Mouse (Mus musculus): Measurements from ENCODE around the gene AI661453. TPM values are rescaled to one million over a fixed set of nuclear protein-coding genes. Genes with fewer than 3 reads are reported as not detected.

AI661453 gene
- polyA plus RNA-seq, 1 experiment from 2014 or later: 0.05 TPM

- Histone ChIP-seq H3K27ac (ENCODE audit: low read depth, low read length) (no peak within 1 kb of the TSS), H3K9ac (ENCODE audit: low read length) (peak within 1 kb of the TSS; percentile 26; the same call in 1 of the 2 replicates), H3K36me3 (ENCODE audit: control insufficient read depth, insufficient read depth, low read length) (no peaks in the 10 kb centered on the region), H3K4me1 (ENCODE audit: control insufficient read depth, insufficient read depth, low read length) (peaks cover 4% of the 10 kb centered on the region; the same call in 1 of the 2 replicates), H3K4me2 (ENCODE audit: low read depth) (peak within 1 kb of the TSS; percentile 59), H3K9me3 (ENCODE audit: control insufficient read depth, low read length) (no peaks in the 10 kb centered on the region), H3K4me3 (ENCODE audit: low read depth, low read length) (peak within 1 kb of the TSS; percentile 27), H3K27me3 (ENCODE audit: control insufficient read depth, insufficient read depth, low read length) (peaks cover 37% of the 10 kb centered on the region)
- no peak for DNase-seq (ENCODE audit: low spot score)
- WGBS: 2% methylated on average over 22 of the region's 25 CpGs
- no peak for ATAC-seq (ENCODE audit: insufficient read depth, low FRiP score, low TSS enrichment)
These were observed 612 bp downstream of the AI661453 start, which contains the start of gene 1700001C19Rik for GRCm38 (mm10) chr17:47436907-47437547. Gene 1700001C19Rik (minus strand): TSS chr17:47437376.

- Histone ChIP-seq H3K9me3 (ENCODE audit: control insufficient read depth, low read length) (no peaks in the 10 kb centered on the region), H3K27ac (ENCODE audit: low read depth, low read length) (no peak overlapping the region), H3K36me3 (ENCODE audit: control insufficient read depth, insufficient read depth, low read length) (no peaks in the 10 kb centered on the region), H3K9ac (ENCODE audit: low read length) (no peak overlapping the region), H3K27me3 (ENCODE audit: control insufficient read depth, insufficient read depth, low read length) (peaks cover 37% of the 10 kb centered on the region), H3K4me2 (ENCODE audit: low read depth) (no peak overlapping the region), H3K4me3 (ENCODE audit: low read depth, low read length) (no peak overlapping the region), H3K4me1 (ENCODE audit: control insufficient read depth, insufficient read depth, low read length) (peaks cover 4% of the 10 kb centered on the region; the same call in 1 of the 2 replicates)
- no peak for DNase-seq (ENCODE audit: low spot score)
- WGBS: 79% methylated on average over 6 of the region's 6 CpGs
- no peak for ATAC-seq (ENCODE audit: insufficient read depth, low FRiP score, low TSS enrichment)
These were observed 2.2 kb downstream of the AI661453 start for GRCm38 (mm10) chr17:47438611-47439010.

- H3K27me3 ChIP-seq (ENCODE audit: control insufficient read depth, insufficient read depth, low read length): peaks cover 37% of the 10 kb centered on the region
- no peak overlapping the region for H3K9ac ChIP-seq (ENCODE audit: low read length)
- no peaks in the 10 kb centered on the region for H3K9me3 ChIP-seq (ENCODE audit: control insufficient read depth, low read length)
- ATAC-seq (ENCODE audit: insufficient read depth, low FRiP score, low TSS enrichment): no peak
- H3K4me3 ChIP-seq (ENCODE audit: low read depth, low read length): no peak overlapping the region
- no peaks in the 10 kb centered on the region for H3K36me3 ChIP-seq (ENCODE audit: control insufficient read depth, insufficient read depth, low read length)
- H3K4me1 ChIP-seq (ENCODE audit: control insufficient read depth, insufficient read depth, low read length): peaks cover 4% of the 10 kb centered on the region; the same call in 1 of the 2 replicates
- DNase-seq (ENCODE audit: low spot score): no peak
- 38% methylated on average over 9 of the region's 9 CpGs for WGBS
- no peak overlapping the region for H3K4me2 ChIP-seq (ENCODE audit: low read depth)
- no peak overlapping the region for H3K27ac ChIP-seq (ENCODE audit: low read depth, low read length)
These were observed 3.1 kb downstream of the AI661453 start for GRCm38 (mm10) chr17:47439396-47440028.

- no peaks in the 10 kb centered on the region for H3K9me3 ChIP-seq (ENCODE audit: control insufficient read depth, low read length)
- 7% methylated on average over 9 of the region's 9 CpGs for WGBS
- no peak overlapping the region for H3K27ac ChIP-seq (ENCODE audit: low read depth, low read length)
- peaks cover 35% of the 10 kb centered on the region for H3K27me3 ChIP-seq (ENCODE audit: control insufficient read depth, insufficient read depth, low read length)
- no peak overlapping the region for H3K4me3 ChIP-seq (ENCODE audit: low read depth, low read length)
- no peak overlapping the region for H3K9ac ChIP-seq (ENCODE audit: low read length)
- peak; percentile 21 for DNase-seq (ENCODE audit: low spot score)
- H3K36me3 ChIP-seq (ENCODE audit: control insufficient read depth, insufficient read depth, low read length): no peaks in the 10 kb centered on the region
- peaks cover 4% of the 10 kb centered on the region; the same call in 1 of the 2 replicates for H3K4me1 ChIP-seq (ENCODE audit: control insufficient read depth, insufficient read depth, low read length)
- no peak overlapping the region for H3K4me2 ChIP-seq (ENCODE audit: low read depth)
- no peak for ATAC-seq (ENCODE audit: insufficient read depth, low FRiP score, low TSS enrichment)
These were observed 4.0 kb downstream of the AI661453 start for GRCm38 (mm10) chr17:47440359-47440890.

GRCm38 (mm10) chr17:47441296-47442051, 5.1 kb downstream of the AI661453 start:
- WGBS: 77% methylated on average over 19 of the region's 19 CpGs
- peaks cover 27% of the 10 kb centered on the region for H3K27me3 ChIP-seq (ENCODE audit: control insufficient read depth, insufficient read depth, low read length)

GRCm38 (mm10) chr17:47442271-47442670, 5.9 kb downstream of the AI661453 start:
- no peak overlapping the region for H3K9ac ChIP-seq (ENCODE audit: low read length)
- DNase-seq (ENCODE audit: low spot score): no peak
- H3K9me3 ChIP-seq (ENCODE audit: control insufficient read depth, low read length): no peaks in the 10 kb centered on the region
- no peaks in the 10 kb centered on the region for H3K4me1 ChIP-seq (ENCODE audit: control insufficient read depth, insufficient read depth, low read length)
- H3K4me2 ChIP-seq (ENCODE audit: low read depth): no peak overlapping the region
- ATAC-seq (ENCODE audit: insufficient read depth, low FRiP score, low TSS enrichment): no peak
- no peak overlapping the region for H3K27ac ChIP-seq (ENCODE audit: low read depth, low read length)
- no peaks in the 10 kb centered on the region for H3K36me3 ChIP-seq (ENCODE audit: control insufficient read depth, insufficient read depth, low read length)
- 83% methylated on average over 3 of the region's 3 CpGs for WGBS
- H3K4me3 ChIP-seq (ENCODE audit: low read depth, low read length): no peak overlapping the region
- peaks cover 19% of the 10 kb centered on the region for H3K27me3 ChIP-seq (ENCODE audit: control insufficient read depth, insufficient read depth, low read length)

More at GRCm38 (mm10) chr17:47441296-47442051, 5.1 kb downstream of the AI661453 start:
- ATAC-seq (ENCODE audit: insufficient read depth, low FRiP score, low TSS enrichment) (no peak), DNase-seq (ENCODE audit: low spot score) (no peak)
- Histone ChIP-seq H3K9me3 (ENCODE audit: control insufficient read depth, low read length) (no peaks in the 10 kb centered on the region), H3K9ac (ENCODE audit: low read length) (no peak overlapping the region), H3K4me2 (ENCODE audit: low read depth) (no peak overlapping the region), H3K4me1 (ENCODE audit: control insufficient read depth, insufficient read depth, low read length) (peaks cover 2% of the 10 kb centered on the region; the same call in 1 of the 2 replicates), H3K27ac (ENCODE audit: low read depth, low read length) (no peak overlapping the region), H3K36me3 (ENCODE audit: control insufficient read depth, insufficient read depth, low read length) (no peaks in the 10 kb centered on the region), H3K4me3 (ENCODE audit: low read depth, low read length) (no peak overlapping the region)

GRCm38 (mm10) chr17:47444113-47444512, 7.7 kb downstream of the AI661453 start:
- H3K27ac ChIP-seq (ENCODE audit: low read depth, low read length): no peak overlapping the region
- no peak for ATAC-seq (ENCODE audit: insufficient read depth, low FRiP score, low TSS enrichment)
- H3K4me3 ChIP-seq (ENCODE audit: low read depth, low read length): no peak overlapping the region
- H3K4me1 ChIP-seq (ENCODE audit: control insufficient read depth, insufficient read depth, low read length): no peaks in the 10 kb centered on the region
- H3K9ac ChIP-seq (ENCODE audit: low read length): no peak overlapping the region
- H3K4me2 ChIP-seq (ENCODE audit: low read depth): no peak overlapping the region
- H3K36me3 ChIP-seq (ENCODE audit: control insufficient read depth, insufficient read depth, low read length): no peaks in the 10 kb centered on the region
- 82% methylated on average over 6 of the region's 6 CpGs for WGBS
- DNase-seq (ENCODE audit: low spot score): no peak
- peaks cover 2% of the 10 kb centered on the region; the same call in 1 of the 2 replicates for H3K27me3 ChIP-seq (ENCODE audit: control insufficient read depth, insufficient read depth, low read length)
- H3K9me3 ChIP-seq (ENCODE audit: control insufficient read depth, low read length): no peaks in the 10 kb centered on the region

GRCm38 (mm10) chr17:47445518-47445917, 9.1 kb downstream of the AI661453 start:
- no peaks in the 10 kb centered on the region for H3K27me3 ChIP-seq (ENCODE audit: control insufficient read depth, insufficient read depth, low read length)

More at GRCm38 (mm10) chr17:47445518-47445917, 9.1 kb downstream of the AI661453 start:
- ATAC-seq (ENCODE audit: insufficient read depth, low FRiP score, low TSS enrichment) (no peak), DNase-seq (ENCODE audit: low spot score) (no peak)
- Histone ChIP-seq H3K4me3 (ENCODE audit: low read depth, low read length) (no peak overlapping the region), H3K4me1 (ENCODE audit: control insufficient read depth, insufficient read depth, low read length) (no peaks in the 10 kb centered on the region), H3K36me3 (ENCODE audit: control insufficient read depth, insufficient read depth, low read length) (no peaks in the 10 kb centered on the region), H3K27ac (ENCODE audit: low read depth, low read length) (no peak overlapping the region), H3K9me3 (ENCODE audit: control insufficient read depth, low read length) (no peaks in the 10 kb centered on the region), H3K4me2 (ENCODE audit: low read depth) (no peak overlapping the region), H3K9ac (ENCODE audit: low read length) (no peak overlapping the region)
- 87% methylated on average over 11 of the region's 11 CpGs for WGBS
